ENCODE assay signal across 23 mouse cellular contexts in genomic region chr3:140760051-140760450, GRCm38 (mm10).
"Had no signal": no experiment of that assay in that cellular context is flagged by ENCODE, and none has a peak within 500 bp of the region (broad histone marks: within the 10 kb centered on the region; RNA-seq: fewer than 3 reads in every experiment).

No protein-coding gene starts in this region.

- H3K4me1 ChIP-seq: limb, embryonic 10.5 days; limb, embryonic 13.5 days; liver, embryonic 12.5 days; liver, embryonic 15.5 days; lung, embryonic 15.5 days; megakaryocyte, embryonic 14.5 days; midbrain, embryonic 10.5 days; midbrain, embryonic 13.5 days; neural tube, embryonic 12.5 days; neural tube, embryonic 15.5 days had no signal

- ATAC-seq: liver, embryonic 12.5 days; midbrain, embryonic 13.5 days had no signal

- H3K27ac ChIP-seq: kidney, postnatal 0 days; limb, embryonic 10.5 days; limb, embryonic 13.5 days; liver, embryonic 12.5 days; liver, embryonic 15.5 days; lung, embryonic 15.5 days; midbrain, embryonic 10.5 days; midbrain, embryonic 13.5 days; neural tube, embryonic 12.5 days; neural tube, embryonic 15.5 days; stomach, postnatal 0 days had no signal

- H3K27me3 ChIP-seq: limb, embryonic 13.5 days; liver, embryonic 12.5 days; liver, embryonic 15.5 days; lung, embryonic 15.5 days; megakaryocyte, embryonic 14.5 days; midbrain, embryonic 13.5 days; neural tube, embryonic 12.5 days; neural tube, embryonic 15.5 days had no signal

- H3K9me3 ChIP-seq: limb, embryonic 10.5 days; limb, embryonic 13.5 days; liver, embryonic 12.5 days; liver, embryonic 15.5 days; lung, embryonic 15.5 days; megakaryocyte, embryonic 14.5 days; midbrain, embryonic 10.5 days; midbrain, embryonic 13.5 days; neural tube, embryonic 12.5 days; neural tube, embryonic 15.5 days had no signal

- H3K36me3 ChIP-seq: limb, embryonic 10.5 days; limb, embryonic 13.5 days; liver, embryonic 12.5 days; liver, embryonic 15.5 days; lung, embryonic 15.5 days; midbrain, embryonic 10.5 days; midbrain, embryonic 13.5 days; neural tube, embryonic 12.5 days; neural tube, embryonic 15.5 days had no signal

- DNase-seq: kidney, postnatal 25 days; layer of hippocampus, postnatal 36 days; liver; lung, adult 18-20 months; lung, postnatal 10 days; lung, postnatal 36 days; right cerebral cortex, adult 18-20 months; right cerebral cortex, postnatal 14 days; right cerebral cortex, postnatal 4 days; thymus, adult 2 months; thymus, postnatal 25 days had no signal

- H3K4me2 ChIP-seq: limb, embryonic 13.5 days; liver, embryonic 12.5 days; liver, embryonic 15.5 days; lung, embryonic 15.5 days; midbrain, embryonic 13.5 days; neural tube, embryonic 12.5 days; neural tube, embryonic 15.5 days had no signal

- H3K4me3 ChIP-seq: limb, embryonic 10.5 days; limb, embryonic 13.5 days; liver, embryonic 12.5 days; liver, embryonic 15.5 days; lung, embryonic 15.5 days; megakaryocyte, embryonic 14.5 days; midbrain, embryonic 10.5 days; midbrain, embryonic 13.5 days; neural tube, embryonic 12.5 days; neural tube, embryonic 15.5 days had no signal

- H3K9ac ChIP-seq: limb, embryonic 13.5 days; liver, embryonic 12.5 days; liver, embryonic 15.5 days; lung, embryonic 15.5 days; midbrain, embryonic 13.5 days; neural tube, embryonic 12.5 days; neural tube, embryonic 15.5 days had no signal
